Mouse (Mus musculus): ENCODE measurements around the gene Olfr395. TPM values are rescaled to one million over a fixed set of nuclear protein-coding genes. Genes with fewer than 3 reads are reported as not detected.
"Not testable (repeated sequence)": the region's sequence is repeated elsewhere in the genome, so short reads cannot be mapped to it uniquely, and the experiment has no call there.

The Olfr395 gene
- not detected in 2 replicates for polyA plus RNA-seq (2012; rRNA removed)

GRCm38 (mm10) chr11:73909199-73909598 lies at the start of gene Olfr395:
Gene Olfr395 (minus strand): TSS chr11:73909299.
- H3K4me3 ChIP-seq (ENCODE audit: insufficient read depth, low read depth, low read length); H3K27ac ChIP-seq (ENCODE audit: insufficient read depth, low read depth, low read length); H3K27me3 ChIP-seq (replicated peaks; ENCODE audit: control insufficient read depth, insufficient read depth, low read length); H3K4me1 ChIP-seq (ENCODE audit: control insufficient read depth, insufficient read depth, low read length); DNase-seq; H3K36me3 ChIP-seq (ENCODE audit: control insufficient read depth, insufficient read depth, low read length): not testable (repeated sequence)
- WGBS = 76% methylated on average over 4 of the region's 4 CpGs

- H3K4me1 ChIP-seq (ENCODE audit: control insufficient read depth, insufficient read depth, low read length) = no peaks in the 10 kb centered on the region
- no peak within 1 kb of the TSS for H3K4me3 ChIP-seq (ENCODE audit: insufficient read depth, low read depth, low read length)
- no peaks in the 10 kb centered on the region for H3K36me3 ChIP-seq (ENCODE audit: control insufficient read depth, insufficient read depth, low read length)
- no peaks in the 10 kb centered on the region for H3K27me3 ChIP-seq (replicated peaks; ENCODE audit: control insufficient read depth, insufficient read depth, low read length)
- no peak within 1 kb of the TSS for H3K27ac ChIP-seq (ENCODE audit: insufficient read depth, low read depth, low read length)
- no peak for TF ChIP-seq CTCF (conservative IDR thresholded peaks at IDR 0.05; ENCODE audit: insufficient read depth, insufficient read length, low read depth, low read length)
- TF ChIP-seq POLR2A (IDR thresholded peaks at IDR 0.05; ENCODE audit: low read depth, low read length) = no peak
- no peak for DNase-seq
These were observed 27.3 kb upstream of the Olfr395 start, which contains the start of gene Olfr23 for GRCm38 (mm10) chr11:73936377-73936776. Gene Olfr23 (plus strand): TSS chr11:73936677.

GRCm38 (mm10) chr11:73890671-73891070 lies 18.4 kb downstream of the Olfr395 start, which contains the start of gene Olfr394:
Gene Olfr394 (minus strand): TSS chr11:73890771.
- Histone ChIP-seq H3K27me3 (replicated peaks; ENCODE audit: control insufficient read depth, insufficient read depth, low read length) (no peaks in the 10 kb centered on the region), H3K36me3 (ENCODE audit: control insufficient read depth, insufficient read depth, low read length) (no peaks in the 10 kb centered on the region), H3K4me1 (ENCODE audit: control insufficient read depth, insufficient read depth, low read length) (no peaks in the 10 kb centered on the region), H3K27ac (ENCODE audit: insufficient read depth, low read depth, low read length) (no peak within 1 kb of the TSS), H3K4me3 (ENCODE audit: insufficient read depth, low read depth, low read length) (no peak within 1 kb of the TSS)
- WGBS = 79% methylated on average over 1 of the region's 1 CpGs
- no peak for TF ChIP-seq CTCF (conservative IDR thresholded peaks at IDR 0.05; ENCODE audit: insufficient read depth, insufficient read length, low read depth, low read length)
- DNase-seq = no peak

Other genes starting within 250 kb of the Olfr395 start
- not detected in 2 replicates for gene Zfp735, start 220.5 kb downstream of the Olfr395 start, polyA plus RNA-seq (2012; rRNA removed)
- gene Olfr389, start 128.6 kb downstream of the Olfr395 start, polyA plus RNA-seq (2012; rRNA removed) = not detected in 2 replicates
- gene Olfr390, start 126.3 kb downstream of the Olfr395 start, polyA plus RNA-seq (2012; rRNA removed) = not detected in 2 replicates
- not detected in 2 replicates for gene Olfr391-ps, start 106.2 kb downstream of the Olfr395 start, polyA plus RNA-seq (2012; rRNA removed)
- gene Olfr392, start 92.2 kb downstream of the Olfr395 start, polyA plus RNA-seq (2012; rRNA removed) = not detected in 2 replicates
- not detected in 2 replicates for gene Olfr393, start 57.8 kb downstream of the Olfr395 start, polyA plus RNA-seq (2012; rRNA removed)
- not detected in 2 replicates for gene Olfr394, start 18.5 kb downstream of the Olfr395 start, polyA plus RNA-seq (2012; rRNA removed)
- not detected in 2 replicates for gene Olfr23, start 27.4 kb upstream of the Olfr395 start, polyA plus RNA-seq (2012; rRNA removed)
- not detected in 2 replicates for gene Olfr397, start 51.5 kb upstream of the Olfr395 start, polyA plus RNA-seq (2012; rRNA removed)
- gene Olfr398, start 81.1 kb upstream of the Olfr395 start, polyA plus RNA-seq (2012; rRNA removed) = not detected in 2 replicates
- gene Olfr139, start 147.3 kb upstream of the Olfr395 start, polyA plus RNA-seq (2012; rRNA removed) = not detected in 2 replicates
- gene Olfr399, start 147.3 kb upstream of the Olfr395 start, polyA plus RNA-seq (2012; rRNA removed) = not detected in 2 replicates
- gene Zfp616, start 160.7 kb upstream of the Olfr395 start, polyA plus RNA-seq (2012; rRNA removed) = not detected in 2 replicates
- not detected in 2 replicates for gene Olfr401, start 204.4 kb upstream of the Olfr395 start, polyA plus RNA-seq (2012; rRNA removed)
- gene Olfr402, start 244.2 kb upstream of the Olfr395 start, polyA plus RNA-seq (2012; rRNA removed) = not detected in 2 replicates

Measured in kidney, adult 2 months (tissue).